Mouse (Mus musculus) hindbrain, embryonic 11.5 days (tissue): ENCODE results near the gene Ugt1a6a. TPM values are rescaled to one million over a fixed set of nuclear protein-coding genes. Genes with fewer than 3 reads are reported as not detected.
"Not testable (repeated sequence)": the region's sequence is repeated elsewhere in the genome, so short reads cannot be mapped to it uniquely, and the experiment has no call there.

Experiments used
- ATAC-seq: fragments of 200-750 bp; cut with Nextera tagmentation; 2 replicates; pipeline ENCODE4 v1.8.0; 2017; ENCODE audit warnings: mild to moderate bottlenecking, moderate TSS enrichment, moderate library complexity; ENCODE audit not compliant: low FRiP score
- DNase-seq: peaks from one replicate; pipeline ENCODE4 v3.0.0-alpha.2; 2015; ENCODE audit warnings: low spot score
- H3K27ac ChIP-seq: fragments of 300-500 bp; sonication (generic); 2 replicates; pipeline ENCODE4 v1.5.1; 2014; ENCODE audit warnings: mild to moderate bottlenecking, low read depth, low read length
- H3K27me3 ChIP-seq: fragments of 300-500 bp; sonication (generic); 2 replicates; pipeline ENCODE4 v1.6.1; 2014; ENCODE audit warnings: mild to moderate bottlenecking, low read length, moderate library complexity, mixed read lengths; ENCODE audit not compliant: control insufficient read depth, insufficient read depth
- H3K36me3 ChIP-seq: fragments of 300-500 bp; sonication (generic); 2 replicates; pipeline ENCODE4 v1.6.1; 2014; ENCODE audit warnings: mild to moderate bottlenecking, low read length, moderate library complexity, mixed read lengths; ENCODE audit not compliant: control insufficient read depth, insufficient read depth
- H3K4me1 ChIP-seq: fragments of 300-500 bp; sonication (generic); replicated peaks from 2 replicates; pipeline ENCODE4 v1.6.1; 2014; ENCODE audit warnings: low read length, mixed read lengths; ENCODE audit not compliant: control insufficient read depth, insufficient read depth
- H3K4me2 ChIP-seq: fragments of 300-500 bp; sonication (generic); replicated peaks from 2 replicates; pipeline ENCODE4 v1.6.1; 2014; ENCODE audit warnings: mild to moderate bottlenecking, low read depth, low read length
- H3K4me3 ChIP-seq: fragments of 300-500 bp; sonication (generic); 2 replicates; pipeline ENCODE4 v1.5.1; 2014; ENCODE audit warnings: low read depth, low read length
- H3K9ac ChIP-seq: fragments of 300-500 bp; sonication (generic); 2 replicates; pipeline ENCODE4 v1.6.1; 2014; ENCODE audit warnings: low read depth, low read length
- H3K9me3 ChIP-seq: fragments of 300-500 bp; sonication (generic); 2 replicates; pipeline ENCODE4 v1.6.1; 2016; ENCODE audit warnings: low read length; ENCODE audit not compliant: control insufficient read depth
- whole genome bisulfite sequencing: fragments of 180-500 bp; shearing (Covaris S2); extraction: QIAGEN DNeasy Blood & Tissue Kit; methylation state at CpG from one replicate; pipeline ENCODE4 v1.1.7; 2014; 5-methylcytosine and 5-hydroxymethylcytosine counted together
- polyA plus RNA-seq: library from polyadenylated mRNA; unstranded; fragments of >200 nt; fragmentation: Nextera tagmentation; extraction: Ambion mirVana; gene quantifications from 2 replicates; pipeline ENCODE4 v1.2.1, GENCODE M21; 2014

The Ugt1a6a gene
- polyA plus RNA-seq, result 0.49 and 0.67 TPM in 2 replicates

GRCm38 (mm10) chr1:88134457-88135011 lies at the start of gene Ugt1a6a:
Ugt1a6a (plus strand) TSS chr1:88134809.
- 51% methylated on average over 4 of the region's 5 CpGs for WGBS

GRCm38 (mm10) chr1:88086125-88086524 lies 48.5 kb upstream of the Ugt1a6a start:
- Histone ChIP-seq H3K4me1 (no peaks in the 10 kb centered on the region), H3K27ac (no peak overlapping the region), H3K9ac (no peak overlapping the region), H3K36me3 (no peaks in the 10 kb centered on the region), H3K4me2 (no peak overlapping the region), H3K9me3 (no peaks in the 10 kb centered on the region), H3K27me3 (no peaks in the 10 kb centered on the region), H3K4me3 (no peak overlapping the region)
- ATAC-seq (no peak), DNase-seq (no peak)
- WGBS, result 68% methylated on average over 1 of the region's 1 CpGs

More at GRCm38 (mm10) chr1:88134457-88135011, at the start of gene Ugt1a6a:
- not testable (repeated sequence) for H3K36me3 ChIP-seq, H3K4me1 ChIP-seq, H3K27ac ChIP-seq, H3K4me3 ChIP-seq, H3K9ac ChIP-seq, H3K27me3 ChIP-seq, DNase-seq, ATAC-seq, H3K4me2 ChIP-seq, H3K9me3 ChIP-seq

DNA sequence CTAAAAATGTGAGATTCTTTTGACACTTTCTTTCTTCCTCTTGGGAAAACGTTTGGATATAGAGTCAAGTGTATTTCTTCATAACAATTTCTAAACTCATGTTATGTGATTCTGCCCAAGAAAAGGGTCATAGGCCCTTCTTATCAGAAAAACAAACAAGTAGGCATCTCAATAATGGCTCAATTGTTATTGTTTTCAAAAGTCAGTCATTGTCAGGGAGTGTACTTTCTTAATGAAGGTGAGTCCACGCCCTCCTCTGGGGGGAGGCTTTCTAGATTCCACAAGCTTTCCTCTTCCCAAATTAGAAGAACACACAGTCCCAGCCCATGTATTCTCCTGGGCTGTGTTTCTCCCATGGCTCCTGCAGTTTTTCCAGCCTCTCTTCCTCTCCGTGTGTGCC lies 47.1 kb upstream of the Ugt1a6a start, which contains the start of gene Ugt1a8:
Gene Ugt1a8, plus strand, starts transcription at position 301 of the 400 bp plus-strand sequence.
- Histone ChIP-seq H3K27me3 (no peaks in the 10 kb centered on the region), H3K9ac (no peak within 1 kb of the TSS), H3K36me3 (no peaks in the 10 kb centered on the region), H3K27ac (no peak within 1 kb of the TSS), H3K4me3 (no peak within 1 kb of the TSS), H3K4me2 (no peak within 1 kb of the TSS), H3K4me1 (no peaks in the 10 kb centered on the region), H3K9me3 (no peaks in the 10 kb centered on the region)
- ATAC-seq (no peak), DNase-seq (no peak)
- WGBS, result 83% methylated on average over 3 of the region's 3 CpGs

GRCm38 (mm10) chr1:88092341-88092740 lies 42.3 kb upstream of the Ugt1a6a start:
- no peaks in the 10 kb centered on the region for H3K36me3 ChIP-seq
- no peaks in the 10 kb centered on the region for H3K27me3 ChIP-seq
- no peak for ATAC-seq
- H3K4me2 ChIP-seq, result no peak overlapping the region
- no peak overlapping the region for H3K9ac ChIP-seq
- H3K27ac ChIP-seq, result no peak overlapping the region
- no peaks in the 10 kb centered on the region for H3K4me1 ChIP-seq
- DNase-seq, result no peak
- no peaks in the 10 kb centered on the region for H3K9me3 ChIP-seq
- H3K4me3 ChIP-seq, result no peak overlapping the region

GRCm38 (mm10) chr1:88094270-88094676 lies 40.3 kb upstream of the Ugt1a6a start:
- H3K4me2 ChIP-seq, ATAC-seq, H3K27ac ChIP-seq, H3K27me3 ChIP-seq, H3K36me3 ChIP-seq, DNase-seq, H3K9me3 ChIP-seq, H3K4me1 ChIP-seq, H3K9ac ChIP-seq, H3K4me3 ChIP-seq: not testable (repeated sequence)
- WGBS, result 77% methylated on average over 3 of the region's 3 CpGs

GRCm38 (mm10) chr1:88094941-88095492 lies 39.6 kb upstream of the Ugt1a6a start, which contains the start of gene Ugt1a7c:
Ugt1a7c (plus strand) TSS chr1:88095062.
- H3K4me2 ChIP-seq, result no peak within 1 kb of the TSS
- WGBS, result 69% methylated on average over 10 of the region's 10 CpGs
- H3K36me3 ChIP-seq, result no peaks in the 10 kb centered on the region
- DNase-seq (peak; percentile 1), ATAC-seq (no peak)
- H3K9ac ChIP-seq, result no peak within 1 kb of the TSS
- H3K27ac ChIP-seq, result no peak within 1 kb of the TSS
- no peaks in the 10 kb centered on the region for H3K4me1 ChIP-seq
- no peaks in the 10 kb centered on the region for H3K27me3 ChIP-seq
- no peaks in the 10 kb centered on the region for H3K9me3 ChIP-seq
- H3K4me3 ChIP-seq, result no peak within 1 kb of the TSS

GRCm38 (mm10) chr1:88098546-88098945 lies 36.1 kb upstream of the Ugt1a6a start:
- not testable (repeated sequence) for H3K4me1 ChIP-seq, H3K27ac ChIP-seq, H3K4me2 ChIP-seq, H3K9ac ChIP-seq, H3K36me3 ChIP-seq, H3K9me3 ChIP-seq, DNase-seq, H3K27me3 ChIP-seq, H3K4me3 ChIP-seq, ATAC-seq
- 89% methylated on average over 3 of the region's 3 CpGs for WGBS

- not testable (repeated sequence) for H3K4me1 ChIP-seq, H3K27ac ChIP-seq, ATAC-seq, H3K4me3 ChIP-seq, H3K36me3 ChIP-seq, H3K9me3 ChIP-seq, DNase-seq, H3K27me3 ChIP-seq, H3K4me2 ChIP-seq, H3K9ac ChIP-seq
- WGBS, result 81% methylated on average over 2 of the region's 2 CpGs
Measured at GRCm38 (mm10) chr1:88099691-88100090, 34.9 kb upstream of the Ugt1a6a start.

DNA sequence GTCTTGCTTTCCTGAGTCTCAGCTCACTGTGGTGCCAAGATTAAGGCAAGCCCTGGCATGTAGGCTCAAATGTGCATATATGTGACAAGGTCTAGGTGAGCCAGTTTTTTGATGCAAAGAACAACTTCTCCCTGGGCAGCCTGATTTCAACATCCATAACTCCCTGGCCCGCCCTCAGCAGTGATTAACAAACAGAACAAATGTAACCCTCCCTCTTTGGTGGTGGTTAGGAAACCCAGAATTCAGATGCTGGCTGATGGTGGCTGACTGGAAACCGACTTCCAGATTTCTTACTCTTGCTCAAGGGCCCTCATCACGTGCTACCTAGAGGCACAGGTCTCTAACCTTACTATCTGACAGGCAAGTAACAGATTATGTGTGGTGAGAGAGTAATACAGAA lies 31.6 kb upstream of the Ugt1a6a start, which contains the start of gene Ugt1a6b:
Gene Ugt1a6b, plus strand, starts transcription at position 234 of the 400 bp plus-strand sequence.
- ATAC-seq, H3K36me3 ChIP-seq, H3K4me1 ChIP-seq, H3K9me3 ChIP-seq, DNase-seq, H3K27ac ChIP-seq, H3K9ac ChIP-seq, H3K27me3 ChIP-seq, H3K4me2 ChIP-seq, H3K4me3 ChIP-seq: not testable (repeated sequence)
- WGBS, result 71% methylated on average over 3 of the region's 3 CpGs
